Mouse (Mus musculus) liver, adult 2 months (tissue): ENCODE results near the gene Ccdc191.

ENCODE experiments used
- CTCF ChIP-seq: fragments of 200-500 bp; IDR thresholded peaks from 2 replicates; pipeline ENCODE4 v1.5.1; 2011; ENCODE audit warnings: low read depth, low read length, control low read depth
- POLR2A ChIP-seq: fragments of 200-500 bp; IDR thresholded peaks from 2 replicates; pipeline ENCODE4 v1.6.1; 2011; ENCODE audit warnings: low read length, control low read depth; ENCODE audit not compliant: insufficient read depth; ENCODE audit errors: extremely low read depth

DNA sequence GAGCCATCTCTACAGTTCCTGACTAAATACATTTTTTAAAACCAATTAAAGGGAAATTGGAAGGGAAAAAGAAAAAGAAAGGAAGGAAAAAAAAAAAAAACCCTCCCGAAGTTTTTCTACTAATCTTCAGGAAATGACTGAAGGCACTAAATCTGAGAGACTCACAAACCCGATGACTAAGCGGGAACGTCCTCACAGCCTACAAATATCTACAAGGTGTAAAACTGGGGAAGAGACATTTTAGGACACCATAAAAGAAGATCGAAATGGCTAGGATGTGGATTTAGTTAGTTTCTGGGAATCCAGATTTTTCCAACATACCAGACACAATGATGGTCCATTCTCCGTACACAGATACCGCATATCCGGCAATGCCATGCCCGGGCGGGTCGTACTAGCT is 83.5 kb downstream of the Ccdc191 start:
- TF ChIP-seq CTCF (no peak), POLR2A (no peak)
